Mouse (Mus musculus) heart, embryonic 14.5 days (tissue): ENCODE results near the gene Foxj2. TPM values are rescaled to one million over a fixed set of nuclear protein-coding genes. Genes with fewer than 3 reads are reported as not detected.

Experiments
- ATAC-seq: fragments of 200-750 bp; cut with Nextera tagmentation; 2 replicates; pipeline ENCODE4 v1.8.0; 2017; ENCODE audit warnings: low read depth, moderate TSS enrichment; ENCODE audit not compliant: insufficient number of reproducible peaks, insufficient read depth, low FRiP score
- H3K27ac ChIP-seq, 2 experiments: fragments of 200-500 bp in 1 of 2; fragments of 300-500 bp in 1 of 2; sonication (generic) in 1 of 2; replicated peaks in 1 of 2; 2 replicates each; pipeline ENCODE4 v1.5.1; 2012 to 2014; ENCODE audit warnings: low read depth in 2 of 2, low read length in 2 of 2, control low read depth in 1 of 2, mild to moderate bottlenecking in 1 of 2, mixed read lengths in 1 of 2; ENCODE audit not compliant: control insufficient read depth in 1 of 2, insufficient read depth in 1 of 2
- H3K27me3 ChIP-seq: fragments of 300-500 bp; sonication (generic); 2 replicates; pipeline ENCODE4 v1.6.1; 2014; ENCODE audit warnings: mild to moderate bottlenecking, low read length, control low read depth; ENCODE audit not compliant: control insufficient read depth, insufficient read depth
- H3K36me3 ChIP-seq: fragments of 300-500 bp; sonication (generic); 2 replicates; pipeline ENCODE4 v1.6.1; 2014; ENCODE audit warnings: mild to moderate bottlenecking, control low read depth, low read length, mixed read lengths; ENCODE audit not compliant: control insufficient read depth, insufficient read depth
- H3K4me1 ChIP-seq, 2 experiments: fragments of 200-500 bp in 1 of 2; fragments of 300-500 bp in 1 of 2; sonication (generic) in 1 of 2; 2 replicates each; pipeline ENCODE4 v1.6.1; 2012 to 2014; ENCODE audit warnings: low read length in 2 of 2, control low read depth in 1 of 2, mixed read lengths in 1 of 2; ENCODE audit not compliant: control insufficient read depth in 2 of 2, insufficient read depth in 2 of 2
- H3K4me2 ChIP-seq: fragments of 300-500 bp; sonication (generic); 2 replicates; pipeline ENCODE4 v1.6.1; 2014; ENCODE audit warnings: mild to moderate bottlenecking, low read length
- H3K4me3 ChIP-seq, 2 experiments: fragments of 200-500 bp in 1 of 2; fragments of 300-500 bp in 1 of 2; sonication (generic) in 1 of 2; 2 replicates each; pipeline ENCODE4 v1.5.1; 2012 to 2014; ENCODE audit warnings: low read length in 2 of 2, mild to moderate bottlenecking in 2 of 2, control low read depth in 1 of 2, low read depth in 1 of 2, moderate library complexity in 1 of 2; ENCODE audit not compliant: control insufficient read depth in 1 of 2, insufficient read depth in 1 of 2
- H3K9ac ChIP-seq: fragments of 300-500 bp; sonication (generic); 2 replicates; pipeline ENCODE4 v1.6.1; 2014; ENCODE audit warnings: mild to moderate bottlenecking, low read length
- H3K9me3 ChIP-seq: fragments of 300-500 bp; sonication (generic); 2 replicates; pipeline ENCODE4 v1.6.1; 2016; ENCODE audit warnings: low read length, control low read depth; ENCODE audit not compliant: control insufficient read depth
- WGBS: fragments of 180-500 bp; shearing (Covaris S2); extraction: QIAGEN DNeasy Blood & Tissue Kit; methylation state at CpG from one replicate; pipeline ENCODE4 v1.1.7; 2014; 5-methylcytosine and 5-hydroxymethylcytosine counted together
- polyA plus RNA-seq: library from polyadenylated mRNA; unstranded; fragments of >200 nt; fragmentation: Nextera tagmentation; extraction: Ambion mirVana; gene quantifications from 2 replicates; pipeline ENCODE4 v1.2.1, GENCODE M21; 2014

The Foxj2 gene
- polyA plus RNA-seq, 1 experiment from 2014 or later, result 7.9 TPM

GRCm38 (mm10) chr6:122820071-122820798 is 521 bp downstream of the Foxj2 start:
- Histone ChIP-seq H3K36me3 (no peaks in the 10 kb centered on the region), H3K27ac (peak overlapping the region; percentile 3 to 76), H3K4me3 (peak overlapping the region; percentile 77 to 96), H3K9ac (peak overlapping the region; percentile 97), H3K9me3 (no peaks in the 10 kb centered on the region), H3K27me3 (no peaks in the 10 kb centered on the region), H3K4me2 (peak overlapping the region; percentile 96), H3K4me1 (peaks cover 30 to 42% of the 10 kb centered on the region in 2 experiments)
- WGBS, result 0% methylated on average over 23 of the region's 38 CpGs
- ATAC-seq, result peak; percentile 55

GRCm38 (mm10) chr6:122820799-122821650 is 1.3 kb downstream of the Foxj2 start:
- Histone ChIP-seq H3K4me1 (peaks cover 37 to 49% of the 10 kb centered on the region in 2 experiments), H3K27ac (peak overlapping the region in 1 of 2 experiments; percentile 76; a peak in 1 of 4 replicates), H3K4me2 (peak overlapping the region; percentile 96)

GRCm38 (mm10) chr6:122821822-122822221 is 2.1 kb downstream of the Foxj2 start:
- no peak overlapping the region for H3K9ac ChIP-seq
- H3K27me3 ChIP-seq, result no peaks in the 10 kb centered on the region
- H3K4me1 ChIP-seq, result peaks cover 40 to 54% of the 10 kb centered on the region in 2 experiments
- ATAC-seq, result no peak
- H3K4me3 ChIP-seq, result no peak overlapping the region; a peak in 1 of 4 replicates
- WGBS, result 63% methylated on average over 9 of the region's 9 CpGs
- peak overlapping the region; percentile 96 for H3K4me2 ChIP-seq
- H3K27ac ChIP-seq, result no peak overlapping the region
- no peaks in the 10 kb centered on the region for H3K36me3 ChIP-seq
- no peaks in the 10 kb centered on the region for H3K9me3 ChIP-seq

More at GRCm38 (mm10) chr6:122820799-122821650, 1.3 kb downstream of the Foxj2 start:
- Histone ChIP-seq H3K27me3 (no peaks in the 10 kb centered on the region), H3K36me3 (no peaks in the 10 kb centered on the region), H3K9me3 (no peaks in the 10 kb centered on the region), H3K4me3 (peak overlapping the region; percentile 77 to 96), H3K9ac (peak overlapping the region; percentile 97)
- ATAC-seq, result no peak
- WGBS, result 20% methylated on average over 15 of the region's 15 CpGs

- H3K9me3 ChIP-seq, result no peaks in the 10 kb centered on the region
- peak overlapping the region; percentile 38 for H3K4me2 ChIP-seq
- H3K4me3 ChIP-seq, result no peak overlapping the region
- H3K4me1 ChIP-seq, result peaks cover 41 to 56% of the 10 kb centered on the region in 2 experiments
- WGBS, result 36% methylated on average over 10 of the region's 10 CpGs
- H3K36me3 ChIP-seq, result peaks cover 9% of the 10 kb centered on the region
- H3K27ac ChIP-seq, result peak overlapping the region; percentile 70 to 79
- H3K27me3 ChIP-seq, result no peaks in the 10 kb centered on the region
- ATAC-seq, result no peak
- H3K9ac ChIP-seq, result peak overlapping the region; percentile 46; the same call in 1 of the 2 replicates
These were observed 4.4 kb downstream of the Foxj2 start for GRCm38 (mm10) chr6:122824086-122824485.

GRCm38 (mm10) chr6:122825166-122825565 is 5.5 kb downstream of the Foxj2 start:
- no peaks in the 10 kb centered on the region for H3K9me3 ChIP-seq
- H3K36me3 ChIP-seq, result peaks cover 20% of the 10 kb centered on the region
- no peak overlapping the region for H3K9ac ChIP-seq
- no peak overlapping the region for H3K4me3 ChIP-seq
- peak overlapping the region; percentile 70; the same call in 1 of the 2 replicates for H3K4me2 ChIP-seq
- peak overlapping the region in 1 of 2 experiments; percentile 77; a peak in 3 of 4 replicates for H3K27ac ChIP-seq
- peaks cover 41 to 55% of the 10 kb centered on the region in 2 experiments for H3K4me1 ChIP-seq
- no peaks in the 10 kb centered on the region for H3K27me3 ChIP-seq
- WGBS, result 87% methylated on average over 9 of the region's 9 CpGs
- no peak for ATAC-seq

- ATAC-seq, result peak; percentile 91
- 1% methylated on average over 29 of the region's 29 CpGs for WGBS
These were observed 6.4 kb downstream of the Foxj2 start for GRCm38 (mm10) chr6:122825923-122826742.

GRCm38 (mm10) chr6:122828086-122828485 is 8.4 kb downstream of the Foxj2 start:
- WGBS, result 53% methylated on average over 13 of the region's 13 CpGs
- Histone ChIP-seq H3K9ac (no peak overlapping the region), H3K4me2 (no peak overlapping the region), H3K36me3 (peaks cover 46% of the 10 kb centered on the region), H3K27me3 (no peaks in the 10 kb centered on the region), H3K4me3 (no peak overlapping the region), H3K27ac (no peak overlapping the region), H3K9me3 (no peaks in the 10 kb centered on the region), H3K4me1 (peaks cover 27 to 32% of the 10 kb centered on the region in 2 experiments)
- ATAC-seq, result no peak

More at GRCm38 (mm10) chr6:122825923-122826742, 6.4 kb downstream of the Foxj2 start:
- peak overlapping the region; percentile 77 to 81 for H3K27ac ChIP-seq
- H3K4me1 ChIP-seq, result peaks cover 35 to 48% of the 10 kb centered on the region in 2 experiments
- H3K9me3 ChIP-seq, result no peaks in the 10 kb centered on the region
- peak overlapping the region; percentile 66 for H3K9ac ChIP-seq
- H3K36me3 ChIP-seq, result peaks cover 28% of the 10 kb centered on the region
- no peaks in the 10 kb centered on the region for H3K27me3 ChIP-seq
- peak overlapping the region; percentile 34 to 48 for H3K4me3 ChIP-seq
- H3K4me2 ChIP-seq, result peak overlapping the region; percentile 70
